Mouse (Mus musculus) CH12.LX (cell line): ENCODE data around the gene Rassf5. TPM values are rescaled to one million over a fixed set of nuclear protein-coding genes. Genes with fewer than 3 reads are reported as not detected.
"Not testable (repeated sequence)": the region's sequence is repeated elsewhere in the genome, so short reads cannot be mapped to it uniquely, and the experiment has no call there.

ENCODE experiments used
- DNase-seq: peaks from one replicate; pipeline ENCODE4 v3.0.0-alpha.2; 2013; ENCODE audit errors: extremely low read depth
- H3K27ac ChIP-seq: 2 replicates; pipeline ENCODE4 v1.5.1; 2012; ENCODE audit warnings: low read depth, mild to moderate bottlenecking, control low read depth, moderate library complexity; ENCODE audit not compliant: insufficient read depth
- H3K27me3 ChIP-seq: replicated peaks from 2 replicates; pipeline ENCODE3; 2012; ENCODE audit warnings: inconsistent platforms
- H3K36me3 ChIP-seq, 2 experiments: replicated peaks in 1 of 2; 2 replicates each; pipeline versions ENCODE3 to v1.6.1; 2012; ENCODE audit warnings: inconsistent platforms in 1 of 2, low read length in 1 of 2, mild to moderate bottlenecking in 1 of 2, mixed read lengths in 1 of 2, moderate library complexity in 1 of 2; ENCODE audit not compliant: control insufficient read depth in 1 of 2, insufficient read depth in 1 of 2
- H3K4me1 ChIP-seq, 2 experiments: 2 replicates each; pipeline ENCODE4 v1.6.1; 2012; ENCODE audit warnings: inconsistent platforms in 1 of 2, moderate library complexity in 1 of 2; ENCODE audit not compliant: insufficient read depth in 2 of 2, control insufficient read depth in 1 of 2
- H3K4me2 ChIP-seq: 2 replicates; pipeline ENCODE4 v1.6.1; 2012; ENCODE audit warnings: low read depth, mild to moderate bottlenecking, control low read depth; ENCODE audit not compliant: poor library complexity, insufficient read depth, severe bottlenecking
- H3K4me3 ChIP-seq, 3 experiments: fragments of 150-350 bp in 1 of 3; sonication (generic) in 1 of 3; replicated peaks in 1 of 3; 2 replicates each; pipeline versions ENCODE3 to v1.5.1; 2011 to 2012; ENCODE audit warnings: low read depth in 2 of 3, low read length in 2 of 3, mild to moderate bottlenecking in 2 of 3, moderate library complexity in 2 of 3, control low read depth in 1 of 3, improper control_type of control experiment in 1 of 3, inconsistent platforms in 1 of 3, mixed read lengths in 1 of 3; ENCODE audit not compliant: poor library complexity in 1 of 3
- H3K79me2 ChIP-seq: replicated peaks from 2 replicates; pipeline ENCODE4 v1.6.1; 2012; ENCODE audit warnings: mild to moderate bottlenecking, moderate library complexity; ENCODE audit not compliant: control insufficient read depth, poor library complexity, insufficient read depth, severe bottlenecking; ENCODE audit errors: extremely low read depth
- H3K9ac ChIP-seq: 2 replicates; pipeline ENCODE4 v1.6.1; 2012; ENCODE audit warnings: low read depth, mild to moderate bottlenecking, control low read depth, moderate library complexity; ENCODE audit not compliant: insufficient read depth
- H3K9me3 ChIP-seq: replicated peaks from 2 replicates; pipeline ENCODE3; 2012; ENCODE audit warnings: low read length, inconsistent platforms, mixed read lengths
- EP300 ChIP-seq: IDR thresholded peaks from 2 replicates; pipeline ENCODE4 v1.6.1; 2011; ENCODE audit warnings: low read length, improper control_type of control experiment
- ETS1 ChIP-seq: conservative IDR thresholded peaks from 2 replicates; pipeline ENCODE4 v1.6.1; 2012; ENCODE audit warnings: low read depth, mild to moderate bottlenecking, inconsistent platforms, low read length, improper control_type of control experiment, moderate library complexity
- GABPA ChIP-seq: IDR thresholded peaks from 2 replicates; pipeline ENCODE4 v1.6.1; 2012; ENCODE audit warnings: low read depth, low read length, improper control_type of control experiment, inconsistent platforms; ENCODE audit not compliant: insufficient replicate concordance
- HCFC1 ChIP-seq: IDR thresholded peaks from 2 replicates; pipeline ENCODE4 v1.6.1; 2012; ENCODE audit warnings: low read depth, mild to moderate bottlenecking, inconsistent platforms, low read length, improper control_type of control experiment
- IRF4 ChIP-seq: IDR thresholded peaks from 2 replicates; pipeline ENCODE4 v1.6.1; 2014; ENCODE audit warnings: low read depth, mild to moderate bottlenecking, inconsistent platforms, low read length, improper control_type of control experiment
- JUN ChIP-seq: IDR thresholded peaks from 2 replicates; pipeline ENCODE4 v1.6.1; 2011; ENCODE audit warnings: low read depth, mild to moderate bottlenecking, low read length, improper control_type of control experiment, moderate library complexity; ENCODE audit not compliant: insufficient read depth
- KAT2A ChIP-seq: IDR thresholded peaks from 2 replicates; pipeline ENCODE4 v1.6.1; 2012; ENCODE audit warnings: low read length, improper control_type of control experiment, inconsistent platforms; ENCODE audit not compliant: insufficient replicate concordance
- MAX ChIP-seq: IDR thresholded peaks from 2 replicates; pipeline ENCODE4 v1.6.1; 2011; ENCODE audit warnings: low read length, improper control_type of control experiment
- MAZ ChIP-seq: IDR thresholded peaks from 2 replicates; pipeline ENCODE4 v1.6.1; 2012; ENCODE audit warnings: low read depth, mild to moderate bottlenecking, inconsistent platforms, low read length, improper control_type of control experiment, moderate library complexity
- MEF2A ChIP-seq: IDR thresholded peaks from 2 replicates; pipeline ENCODE4 v1.6.1; 2014; ENCODE audit warnings: low read depth, mild to moderate bottlenecking, inconsistent platforms, low read length, improper control_type of control experiment, borderline replicate concordance
- MXI1 ChIP-seq: IDR thresholded peaks from 2 replicates; pipeline ENCODE4 v1.6.1; 2011; ENCODE audit warnings: mild to moderate bottlenecking, low read depth, low read length, improper control_type of control experiment
- MYC ChIP-seq: IDR thresholded peaks from 2 replicates; pipeline ENCODE4 v1.6.1; 2011; ENCODE audit warnings: low read depth, mild to moderate bottlenecking, improper control_type of control experiment, low read length
- SIN3A ChIP-seq: IDR thresholded peaks from 2 replicates; pipeline ENCODE4 v1.6.1; 2012; ENCODE audit warnings: low read length, improper control_type of control experiment, inconsistent platforms
- SMC3 ChIP-seq: IDR thresholded peaks from 2 replicates; pipeline ENCODE4 v1.6.1; 2011; ENCODE audit warnings: low read depth, low read length, improper control_type of control experiment
- UBTF ChIP-seq: IDR thresholded peaks from 2 replicates; pipeline ENCODE4 v1.6.1; 2012; ENCODE audit warnings: low read depth, mild to moderate bottlenecking, inconsistent platforms, low read length, improper control_type of control experiment, moderate library complexity
- ZKSCAN1 ChIP-seq: IDR thresholded peaks from 2 replicates; pipeline ENCODE4 v1.6.1; 2012; ENCODE audit warnings: low read depth, inconsistent platforms, low read length, improper control_type of control experiment, borderline replicate concordance
- ZMIZ1 ChIP-seq: IDR thresholded peaks from 2 replicates; pipeline ENCODE4 v1.6.1; 2012; ENCODE audit warnings: low read depth, mild to moderate bottlenecking, inconsistent platforms, low read length, improper control_type of control experiment
- ZNF384 ChIP-seq: IDR thresholded peaks from 2 replicates; pipeline ENCODE4 v1.6.1; 2012; ENCODE audit warnings: low read depth, low read length, improper control_type of control experiment, inconsistent platforms
- dilution Hi-C: fragments of 300-500 bp; cut with MboI; formaldehyde crosslinking; loops from 2 replicates; pipeline ENCODE4 v1.14.3; 2020; ENCODE audit warnings: low sequenced_read_pairs; ENCODE audit not compliant: extremely low pct_unique_long_range_greater_than_20kb, extremely low pct_ligation_motif_present
- in situ Hi-C: fragments of 300-500 bp; cut with MboI; formaldehyde crosslinking; loops from 3 replicates; pipeline ENCODE4 v1.14.3; 2019; ENCODE audit warnings: low sequenced_read_pairs, low pct_ligation_motif_present, low pct_unique_long_range_greater_than_20kb, mixed read lengths
- polyA plus RNA-seq: library from polyadenylated mRNA; unstranded; fragments of >175 nt; gene quantifications from 2 replicates; pipeline ENCODE4 v1.2.1, GENCODE M21; 2012; ENCODE audit warnings: low read depth; ENCODE audit not compliant: insufficient read length
- total RNA-seq, 2 experiments: library from RNA; depleted of rRNA; stranded (reverse); fragments of 300-350 nt in 1 of 2; fragments of >200 nt in 1 of 2; gene quantifications; 2 replicates each; pipeline ENCODE4 v1.2.3; 2012 to 2014

The Rassf5 gene
- total and polyA plus RNA-seq, 3 experiments, result 11.5 to 32.1 (median 16.3) TPM

- TF ChIP-seq MEF2A (peak; percentile 53; the same call in 1 of the 2 replicates), MAX (no peak), ETS1 (peak; percentile 33; the same call in 1 of the 2 replicates), JUN (no peak), ZNF384 (no peak), UBTF (no peak), SMC3 (no peak; the same call in 1 of the 2 replicates), EP300 (peak; percentile 93), MXI1 (no peak), MAZ (no peak), ZKSCAN1 (no peak), GABPA (no peak), ZMIZ1 (peak; percentile 66; the same call in 1 of the 2 replicates)
These were observed 98.9 kb downstream of the Rassf5 start (continued) for GRCm38 (mm10) chr1:131146181-131146614.

GRCm38 (mm10) chr1:131145222-131145621 is 99.8 kb downstream of the Rassf5 start:
- H3K27ac ChIP-seq, H3K4me2 ChIP-seq, H3K4me3 ChIP-seq, DNase-seq, in situ Hi-C loops, H3K9me3 ChIP-seq, H3K36me3 ChIP-seq, H3K79me2 ChIP-seq, dilution Hi-C loops, H3K27me3 ChIP-seq, H3K9ac ChIP-seq: not testable (repeated sequence)
- peaks cover 19 to 49% of the 10 kb centered on the region in 2 experiments for H3K4me1 ChIP-seq

- in situ Hi-C loops, result no loop called here
- Histone ChIP-seq H3K36me3 (no peaks in the 10 kb centered on the region), H3K9ac (no peak overlapping the region), H3K4me1 (peaks cover 17 to 54% of the 10 kb centered on the region in 2 experiments), H3K27ac (no peak overlapping the region), H3K4me3 (no peak overlapping the region), H3K9me3 (peaks cover 2% of the 10 kb centered on the region), H3K27me3 (no peaks in the 10 kb centered on the region), H3K4me2 (no peak overlapping the region), H3K79me2 (0 out of 2 replicates have a peak, but pooled peaks cover 6% of the 10 kb centered on the region)
- no peak for DNase-seq
- no peak for TF ChIP-seq IRF4
- no peak for TF ChIP-seq ETS1
- TF ChIP-seq MYC, result no peak
- no peak for TF ChIP-seq HCFC1
- no peak for TF ChIP-seq ZKSCAN1
- TF ChIP-seq MAZ, result no peak
- no peak for TF ChIP-seq SIN3A
- no peak for TF ChIP-seq KAT2A
- no peak for TF ChIP-seq MEF2A
- TF ChIP-seq GABPA, result no peak
- dilution Hi-C loops, result no loop called here
These were observed 102.6 kb downstream of the Rassf5 start for GRCm38 (mm10) chr1:131142472-131142871.
